Mouse (Mus musculus) embryonic facial prominence, embryonic 15.5 days (tissue): ENCODE results near the gene Sh3rf3. TPM values are rescaled to one million over a fixed set of nuclear protein-coding genes. Genes with fewer than 3 reads are reported as not detected.
A peak's percentile ranks its signal among the peaks of the same experiment; 100 is the strongest.

ENCODE experiments used
- ATAC-seq: fragments of 200-750 bp; cut with Nextera tagmentation; 2 replicates; pipeline ENCODE4 v1.8.0; 2017; ENCODE audit warnings: low read depth, moderate TSS enrichment; ENCODE audit not compliant: insufficient number of reproducible peaks, low FRiP score, low TSS enrichment
- H3K27ac ChIP-seq: fragments of 300-500 bp; sonication (generic); replicated peaks from 2 replicates; pipeline ENCODE4 v1.5.1; 2015; ENCODE audit warnings: mild to moderate bottlenecking, inconsistent platforms
- H3K27me3 ChIP-seq: fragments of 300-500 bp; sonication (generic); 2 replicates; pipeline ENCODE4 v1.6.1; 2015; ENCODE audit warnings: inconsistent platforms
- H3K36me3 ChIP-seq: fragments of 300-500 bp; sonication (generic); 2 replicates; pipeline ENCODE4 v1.6.1; 2015; ENCODE audit warnings: mild to moderate bottlenecking, inconsistent platforms
- H3K4me1 ChIP-seq: fragments of 300-500 bp; sonication (generic); 2 replicates; pipeline ENCODE4 v1.6.1; 2015; ENCODE audit warnings: inconsistent platforms
- H3K4me2 ChIP-seq: fragments of 300-500 bp; sonication (generic); replicated peaks from 2 replicates; pipeline ENCODE4 v1.6.1; 2015; ENCODE audit warnings: mild to moderate bottlenecking, inconsistent platforms
- H3K4me3 ChIP-seq: fragments of 300-500 bp; sonication (generic); replicated peaks from 2 replicates; pipeline ENCODE4 v1.5.1; 2015; ENCODE audit warnings: mild to moderate bottlenecking, inconsistent platforms
- H3K9ac ChIP-seq: fragments of 300-500 bp; sonication (generic); 2 replicates; pipeline ENCODE4 v1.6.1; 2015; ENCODE audit warnings: inconsistent platforms
- H3K9me3 ChIP-seq: fragments of 300-500 bp; sonication (generic); replicated peaks from 2 replicates; pipeline ENCODE4 v1.6.1; 2016; ENCODE audit warnings: inconsistent platforms
- WGBS: fragments of 180-500 bp; shearing (Covaris S2); methylation state at CpG from one replicate; pipeline ENCODE4 v1.1.7; 2015; 5-methylcytosine and 5-hydroxymethylcytosine counted together
- polyA plus RNA-seq: library from polyadenylated mRNA; unstranded; fragments of >200 nt; fragmentation: Nextera tagmentation; extraction: Ambion mirVana; gene quantifications from 2 replicates; pipeline ENCODE4 v1.2.1, GENCODE M21; 2015

Sh3rf3 gene
- 3.0 and 3.1 TPM in 2 replicates for polyA plus RNA-seq

GRCm38 (mm10) chr10:58813081-58813800, at the start of gene Sh3rf3:
TSS of gene Sh3rf3 (plus strand) at chr10:58813359.
- peak within 1 kb of the TSS; percentile 84 for H3K27ac ChIP-seq
- H3K4me1 ChIP-seq: peaks cover 14% of the 10 kb centered on the region; the same call in 1 of the 2 replicates
- under 1% methylated on average over 79 of the region's 79 CpGs for WGBS
- peaks cover 28% of the 10 kb centered on the region for H3K27me3 ChIP-seq
- H3K36me3 ChIP-seq: no peaks in the 10 kb centered on the region
- H3K4me3 ChIP-seq: peak within 1 kb of the TSS; percentile 61
- ATAC-seq: peak; percentile 22
- peak within 1 kb of the TSS; percentile 99 for H3K4me2 ChIP-seq
- H3K9me3 ChIP-seq: no peaks in the 10 kb centered on the region
- H3K9ac ChIP-seq: peak within 1 kb of the TSS; percentile 43

- Histone ChIP-seq H3K36me3 (no peaks in the 10 kb centered on the region), H3K4me2 (no peak overlapping the region), H3K9ac (no peak overlapping the region), H3K27me3 (no peaks in the 10 kb centered on the region), H3K4me3 (no peak overlapping the region), H3K4me1 (no peaks in the 10 kb centered on the region), H3K27ac (no peak overlapping the region), H3K9me3 (no peaks in the 10 kb centered on the region)
- WGBS: 85% methylated on average over 8 of the region's 8 CpGs
- no peak for ATAC-seq
These were observed 24.5 kb upstream of the Sh3rf3 start for GRCm38 (mm10) chr10:58788486-58789274.

- WGBS: 87% methylated on average over 8 of the region's 8 CpGs
- Histone ChIP-seq H3K27ac (no peak overlapping the region), H3K4me3 (no peak overlapping the region), H3K9ac (no peak overlapping the region), H3K4me1 (no peaks in the 10 kb centered on the region), H3K27me3 (no peaks in the 10 kb centered on the region), H3K4me2 (no peak overlapping the region), H3K9me3 (no peaks in the 10 kb centered on the region), H3K36me3 (no peaks in the 10 kb centered on the region)
- ATAC-seq: no peak
These were observed 15.6 kb upstream of the Sh3rf3 start for GRCm38 (mm10) chr10:58797555-58797954.

GRCm38 (mm10) chr10:58798156-58798555, 15.0 kb upstream of the Sh3rf3 start:
- H3K4me3 ChIP-seq: no peak overlapping the region
- H3K27ac ChIP-seq: no peak overlapping the region
- no peak overlapping the region for H3K9ac ChIP-seq
- H3K4me1 ChIP-seq: no peaks in the 10 kb centered on the region
- ATAC-seq: no peak
- H3K9me3 ChIP-seq: no peaks in the 10 kb centered on the region
- no peaks in the 10 kb centered on the region for H3K27me3 ChIP-seq
- 84% methylated on average over 3 of the region's 3 CpGs for WGBS
- H3K4me2 ChIP-seq: no peak overlapping the region
- H3K36me3 ChIP-seq: no peaks in the 10 kb centered on the region

- Histone ChIP-seq H3K9me3 (no peaks in the 10 kb centered on the region), H3K4me2 (no peak overlapping the region), H3K27ac (no peak overlapping the region), H3K4me1 (no peaks in the 10 kb centered on the region), H3K9ac (no peak overlapping the region), H3K4me3 (no peak overlapping the region), H3K36me3 (no peaks in the 10 kb centered on the region), H3K27me3 (no peaks in the 10 kb centered on the region)
- WGBS: 71% methylated on average over 21 of the region's 21 CpGs
- ATAC-seq: no peak
These were observed 12.1 kb upstream of the Sh3rf3 start for GRCm38 (mm10) chr10:58800996-58801433.

- Histone ChIP-seq H3K9me3 (no peaks in the 10 kb centered on the region), H3K4me3 (no peak overlapping the region), H3K36me3 (no peaks in the 10 kb centered on the region), H3K27ac (no peak overlapping the region), H3K4me1 (no peaks in the 10 kb centered on the region), H3K4me2 (no peak overlapping the region), H3K9ac (no peak overlapping the region), H3K27me3 (no peaks in the 10 kb centered on the region)
- 43% methylated on average over 1 of the region's 1 CpGs for WGBS
- ATAC-seq: no peak
These were observed 10.8 kb upstream of the Sh3rf3 start for GRCm38 (mm10) chr10:58802391-58802790.

GRCm38 (mm10) chr10:58807956-58808355, 5.2 kb upstream of the Sh3rf3 start:
- no peaks in the 10 kb centered on the region for H3K36me3 ChIP-seq
- no peak overlapping the region for H3K4me3 ChIP-seq
- no peak overlapping the region for H3K9ac ChIP-seq
- ATAC-seq: no peak
- no peaks in the 10 kb centered on the region for H3K9me3 ChIP-seq
- H3K4me2 ChIP-seq: no peak overlapping the region
- H3K27ac ChIP-seq: no peak overlapping the region
- peaks cover 16% of the 10 kb centered on the region; the same call in 1 of the 2 replicates for H3K27me3 ChIP-seq
- WGBS: 45% methylated on average over 3 of the region's 3 CpGs
- no peaks in the 10 kb centered on the region for H3K4me1 ChIP-seq

- H3K27ac ChIP-seq: no peak overlapping the region
These were observed 3.0 kb upstream of the Sh3rf3 start for GRCm38 (mm10) chr10:58810181-58810580.

GRCm38 (mm10) chr10:58812210-58813080, 714 bp upstream of the Sh3rf3 start:
- peak overlapping the region; percentile 43 for H3K9ac ChIP-seq
- no peaks in the 10 kb centered on the region for H3K9me3 ChIP-seq
- H3K36me3 ChIP-seq: no peaks in the 10 kb centered on the region
- H3K4me1 ChIP-seq: peaks cover 14% of the 10 kb centered on the region; the same call in 1 of the 2 replicates
- peak; percentile 78 for ATAC-seq
- under 1% methylated on average over 63 of the region's 63 CpGs for WGBS
- peaks cover 28% of the 10 kb centered on the region for H3K27me3 ChIP-seq
- peak overlapping the region; percentile 61 for H3K4me3 ChIP-seq
- H3K27ac ChIP-seq: peak overlapping the region; percentile 84
- H3K4me2 ChIP-seq: peak overlapping the region; percentile 99

More at GRCm38 (mm10) chr10:58810181-58810580, 3.0 kb upstream of the Sh3rf3 start:
- Histone ChIP-seq H3K4me3 (no peak overlapping the region), H3K4me2 (no peak overlapping the region), H3K9me3 (no peaks in the 10 kb centered on the region), H3K9ac (no peak overlapping the region), H3K27me3 (peaks cover 28% of the 10 kb centered on the region), H3K36me3 (no peaks in the 10 kb centered on the region), H3K4me1 (peaks cover 14% of the 10 kb centered on the region; the same call in 1 of the 2 replicates)
- WGBS: 54% methylated on average over 5 of the region's 5 CpGs
- no peak for ATAC-seq

GRCm38 (mm10) chr10:58813801-58814191, 637 bp downstream of the Sh3rf3 start:
- Histone ChIP-seq H3K27ac (no peak overlapping the region), H3K36me3 (no peaks in the 10 kb centered on the region), H3K4me2 (peak overlapping the region; percentile 99), H3K9ac (peak overlapping the region; percentile 43), H3K4me1 (peaks cover 14% of the 10 kb centered on the region; the same call in 1 of the 2 replicates), H3K4me3 (peak overlapping the region; percentile 61), H3K9me3 (no peaks in the 10 kb centered on the region), H3K27me3 (peaks cover 28% of the 10 kb centered on the region)
- no peak for ATAC-seq
- WGBS: under 1% methylated on average over 35 of the region's 35 CpGs
